Mouse (Mus musculus): ENCODE data around the gene Lin7b.
"Not testable (repeated sequence)": the region's sequence is repeated elsewhere in the genome, so short reads cannot be mapped to it uniquely, and the experiment has no call there.

Lin7b gene

GRCm38 (mm10) chr7:45395578-45396336 lies 25.4 kb upstream of the Lin7b start, which contains the start of gene Snrnp70:
Gene Snrnp70 (minus strand): TSS chr7:45395742.
- peak; percentile 100 for DNase-seq (ENCODE audit: low spot score in 2 of 2)

GRCm38 (mm10) chr7:45395129-45395541 lies 24.8 kb upstream of the Lin7b start:
- no peak for DNase-seq (ENCODE audit: low spot score in 2 of 2)

GRCm38 (mm10) chr7:45386077-45386476 lies 15.7 kb upstream of the Lin7b start:
- DNase-seq (ENCODE audit: low spot score in 2 of 2): no peak

GRCm38 (mm10) chr7:45376057-45376456 lies 5.7 kb upstream of the Lin7b start:
- no peak for DNase-seq (ENCODE audit: low spot score in 2 of 2)

- no peak for DNase-seq (ENCODE audit: low spot score in 2 of 2)
Measured at GRCm38 (mm10) chr7:45374620-45375019, 4.2 kb upstream of the Lin7b start.

GRCm38 (mm10) chr7:45372371-45372770 lies 2.0 kb upstream of the Lin7b start:
- DNase-seq (ENCODE audit: low spot score in 2 of 2): no peak

- DNase-seq (ENCODE audit: low spot score in 2 of 2): peak in 1 of 2 experiments; percentile 32
Measured at GRCm38 (mm10) chr7:45369836-45370474, 428 bp downstream of the Lin7b start.

GRCm38 (mm10) chr7:45369022-45369745 lies 1.2 kb downstream of the Lin7b start:
- DNase-seq (ENCODE audit: low spot score in 2 of 2): no peak

- DNase-seq (ENCODE audit: low spot score in 2 of 2): peak in 1 of 2 experiments; percentile 32
Measured at GRCm38 (mm10) chr7:45368178-45368577, 2.2 kb downstream of the Lin7b start.

- DNase-seq (ENCODE audit: low spot score in 2 of 2): peak; percentile 98
Measured at GRCm38 (mm10) chr7:45367020-45367880, 3.1 kb downstream of the Lin7b start.

GRCm38 (mm10) chr7:45366652-45367019 lies 3.7 kb downstream of the Lin7b start, which contains the start of gene Ppfia3:
Gene Ppfia3 (minus strand): TSS chr7:45367019.
- DNase-seq (ENCODE audit: low spot score in 2 of 2): no peak

GRCm38 (mm10) chr7:45365742-45366651 lies 4.4 kb downstream of the Lin7b start:
- DNase-seq (ENCODE audit: low spot score in 2 of 2): no peak

- no peak for DNase-seq (ENCODE audit: low spot score in 2 of 2)
Measured at GRCm38 (mm10) chr7:45363983-45364382, 6.4 kb downstream of the Lin7b start.

GRCm38 (mm10) chr7:45362801-45363200 lies 7.6 kb downstream of the Lin7b start:
- DNase-seq (ENCODE audit: low spot score in 2 of 2): peak in 1 of 2 experiments; percentile 25

- DNase-seq (ENCODE audit: low spot score in 2 of 2): peak; percentile 71 to 75
Measured at GRCm38 (mm10) chr7:45361243-45361804, 9.1 kb downstream of the Lin7b start.

- peak in 1 of 2 experiments; percentile 20 for DNase-seq (ENCODE audit: low spot score in 2 of 2)
Measured at GRCm38 (mm10) chr7:45360404-45361125, 9.8 kb downstream of the Lin7b start.

GRCm38 (mm10) chr7:45359081-45359480 lies 11.3 kb downstream of the Lin7b start:
- not testable (repeated sequence) for DNase-seq (ENCODE audit: low spot score in 2 of 2)

- no peak for DNase-seq (ENCODE audit: low spot score in 2 of 2)
Measured at GRCm38 (mm10) chr7:45356087-45356486, 14.3 kb downstream of the Lin7b start.

GRCm38 (mm10) chr7:45355318-45356020 lies 14.9 kb downstream of the Lin7b start:
- no peak for DNase-seq (ENCODE audit: low spot score in 2 of 2)

Measured in right cerebral cortex, postnatal 36 days (tissue).